Mouse (Mus musculus) NIH3T3 (cell line): ENCODE measurements at regions not wholly inside any gene's neighbourhood (a gene's known extent, or its start where the extent isn't known, plus 50 kb on each side); places are given as distances from the start of the nearest gene placed in this dataset.
A peak's percentile ranks its signal among the peaks of the same experiment; 100 is the strongest.

Experiments used
- DNase-seq: peaks from one replicate; pipeline ENCODE4 v3.0.0-alpha.2; 2012; ENCODE audit warnings: low read depth

DNA sequence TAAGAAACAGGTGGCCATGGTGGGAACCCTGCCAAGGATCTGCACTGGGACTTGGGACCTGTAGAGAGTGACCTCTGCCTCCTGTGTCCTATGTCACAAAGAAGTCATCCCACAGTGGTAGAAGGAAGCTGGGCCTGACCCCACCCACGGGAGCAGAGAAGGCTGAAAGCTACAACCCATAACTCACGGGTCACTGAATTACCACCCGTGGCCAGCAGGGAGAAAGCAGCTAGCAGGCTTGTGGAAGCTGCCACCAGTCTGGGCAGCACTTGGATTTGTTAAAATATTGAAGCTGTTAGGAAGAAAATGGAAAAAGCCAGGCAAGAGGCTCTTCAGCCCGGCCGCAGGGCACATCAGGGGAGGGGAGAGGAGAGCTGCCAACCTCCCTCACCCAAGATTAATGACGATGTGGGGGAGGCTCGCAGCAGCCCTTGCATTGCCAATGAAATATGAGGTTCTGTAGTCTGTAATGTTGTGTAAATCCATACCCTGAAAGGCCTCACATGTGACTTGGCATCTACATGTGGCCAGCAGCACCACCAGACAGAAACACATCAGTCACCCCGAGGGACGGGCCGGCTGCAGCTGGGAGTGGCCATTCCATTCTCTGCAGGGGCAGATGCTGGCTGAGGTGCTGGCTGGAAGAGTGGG lies 94.5 kb downstream of the Olfm1 start:
- peak; percentile 62 for DNase-seq

DNA sequence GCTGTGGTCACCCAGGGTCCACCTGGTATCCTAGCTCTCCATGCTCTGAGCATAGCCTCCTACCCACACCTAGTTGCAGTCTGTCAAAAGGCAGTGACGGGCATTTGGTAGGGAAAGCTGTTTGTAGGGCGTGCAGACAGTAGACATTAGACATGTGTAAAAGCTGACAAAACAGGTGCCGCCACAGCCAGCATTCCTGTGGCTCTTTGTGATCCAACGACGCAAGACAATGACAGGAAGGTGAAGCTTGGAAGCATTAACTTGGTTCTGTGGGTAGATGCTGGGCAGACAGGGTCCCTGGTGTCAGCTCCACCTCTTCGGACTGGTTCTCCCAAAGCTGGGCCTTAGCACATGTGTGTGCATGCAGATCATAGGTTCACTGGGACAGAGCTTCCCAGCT lies 96.5 kb downstream of the Olfm1 start:
- DNase-seq = no peak

DNA sequence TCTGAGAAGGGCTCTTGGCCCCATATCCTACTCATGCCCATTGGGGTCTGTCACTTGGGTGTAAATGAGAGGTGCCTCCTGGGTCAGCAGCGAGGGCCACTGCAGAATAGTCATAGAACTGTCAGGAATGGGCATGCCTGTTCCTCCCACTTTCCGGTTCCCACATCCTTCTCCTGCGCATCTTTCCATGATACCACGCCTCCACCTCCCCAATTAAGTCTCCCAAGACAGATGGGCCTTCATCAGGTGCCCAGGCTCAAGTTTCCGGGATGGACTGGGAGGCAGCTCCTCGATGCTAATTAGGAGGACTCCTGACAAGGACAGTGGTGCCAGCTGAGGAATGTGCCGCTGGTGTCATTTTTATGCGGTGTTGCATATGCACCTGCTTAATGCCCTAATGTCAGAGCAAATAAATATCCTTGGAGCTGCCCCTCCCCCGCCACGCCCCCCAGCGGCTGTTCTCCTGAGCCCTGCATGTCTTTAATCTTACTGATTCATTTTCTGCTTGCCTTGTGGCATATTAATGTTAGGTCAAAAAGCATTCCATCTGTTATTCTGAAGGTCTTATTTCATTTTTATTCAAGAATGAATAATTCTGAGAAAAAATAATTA lies 97.2 kb downstream of the Olfm1 start:
- no peak for DNase-seq

DNA sequence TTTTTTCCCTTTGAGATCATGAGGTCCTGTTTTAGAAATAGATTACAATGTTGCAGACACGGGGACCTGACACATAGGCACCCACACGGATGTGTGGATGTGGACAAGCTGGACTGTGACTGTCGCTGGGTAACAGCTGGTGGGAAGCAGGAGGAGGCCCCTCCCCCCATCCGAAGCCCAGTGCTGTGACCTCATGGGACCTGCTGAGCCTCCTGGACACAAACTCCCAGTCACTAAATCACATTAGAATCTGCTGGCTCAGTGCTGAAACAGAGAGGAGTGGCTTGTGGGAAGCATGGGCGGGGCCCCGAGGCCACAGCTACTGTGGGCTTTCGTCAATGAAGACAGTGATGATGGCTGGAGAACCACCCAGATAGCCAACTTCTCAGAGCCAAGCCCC lies 101.7 kb downstream of the Olfm1 start:
- no peak for DNase-seq

DNA sequence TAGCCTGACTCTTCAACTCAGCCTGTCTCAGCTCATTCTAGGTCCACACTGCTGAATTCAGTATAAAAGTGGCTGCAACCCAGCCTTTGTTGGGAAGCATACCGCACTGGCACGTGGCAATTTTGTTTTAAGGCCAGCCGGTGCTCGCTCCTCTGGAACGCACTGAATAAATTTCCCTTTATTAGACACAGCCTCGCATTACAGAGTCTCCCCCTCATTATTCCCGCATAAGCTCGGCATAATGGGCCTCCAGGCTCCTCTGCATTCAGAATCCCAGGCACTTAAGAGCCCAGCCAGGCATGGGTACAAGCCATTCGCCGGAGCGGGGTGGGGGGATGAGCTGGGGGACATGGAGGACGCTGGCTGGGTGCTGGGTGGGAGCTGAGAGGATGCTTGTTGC lies 103.4 kb downstream of the Olfm1 start:
- peak; percentile 24 for DNase-seq

DNA sequence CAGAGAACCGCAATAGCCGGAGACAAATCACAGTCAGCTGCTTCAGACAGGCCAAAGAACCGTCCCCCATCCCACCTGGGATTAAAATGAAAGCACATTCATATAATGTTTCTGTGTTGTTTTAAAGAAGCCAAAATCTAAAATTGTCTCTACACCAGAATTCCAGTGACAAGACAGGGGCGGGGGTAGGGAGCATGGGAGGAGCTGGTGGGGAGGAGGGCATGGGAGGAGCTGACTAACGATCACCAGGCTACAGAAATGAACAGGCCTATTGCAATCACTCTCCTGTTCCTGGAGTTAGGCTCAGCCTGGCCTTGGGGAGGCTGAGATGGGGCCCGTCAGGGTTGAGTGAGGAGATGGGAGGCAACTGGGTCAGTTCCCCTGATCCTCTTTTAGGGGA lies 105.9 kb downstream of the Olfm1 start:
- peak; percentile 66 for DNase-seq

DNA sequence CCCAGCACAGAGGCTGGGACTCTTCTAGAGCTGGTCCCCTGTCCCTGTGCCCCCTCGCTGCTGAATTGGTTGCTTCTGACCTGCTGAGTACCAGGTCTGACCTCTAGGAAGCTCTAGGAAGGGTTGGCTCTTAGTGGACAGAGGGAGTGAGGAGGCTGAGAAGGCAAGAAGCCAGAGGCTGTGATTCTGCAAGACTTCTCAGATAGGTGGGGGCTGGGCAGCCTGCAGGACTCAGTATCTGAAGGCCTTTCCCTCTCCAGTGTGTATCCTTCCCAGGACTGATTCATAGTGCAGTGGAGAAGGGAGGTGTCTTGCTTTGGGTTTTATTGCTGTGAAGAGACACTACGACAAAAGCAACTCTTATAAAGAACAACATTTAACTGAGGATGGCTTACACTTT lies 106.6 kb downstream of the Olfm1 start:
- peak; percentile 60 for DNase-seq

DNA sequence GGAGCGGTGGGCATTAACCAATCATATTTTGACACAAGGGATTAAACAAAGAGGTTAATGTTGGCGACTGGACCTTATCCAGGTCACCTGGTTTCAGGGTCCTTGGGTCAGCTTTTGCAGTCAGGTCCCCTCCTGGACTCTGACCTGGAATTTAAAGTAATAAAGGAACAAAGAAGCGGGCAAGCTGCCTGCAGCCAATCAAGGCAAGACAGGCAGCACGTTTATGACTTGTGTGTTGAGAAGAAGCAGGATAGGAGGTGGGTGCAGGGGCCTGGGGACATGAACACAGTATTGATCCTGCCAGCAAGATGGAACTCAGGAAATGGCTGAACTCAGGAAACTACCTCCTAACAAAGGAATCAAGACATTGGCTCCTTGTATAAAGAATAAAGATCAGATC lies 108.5 kb downstream of the Olfm1 start:
- no peak for DNase-seq

DNA sequence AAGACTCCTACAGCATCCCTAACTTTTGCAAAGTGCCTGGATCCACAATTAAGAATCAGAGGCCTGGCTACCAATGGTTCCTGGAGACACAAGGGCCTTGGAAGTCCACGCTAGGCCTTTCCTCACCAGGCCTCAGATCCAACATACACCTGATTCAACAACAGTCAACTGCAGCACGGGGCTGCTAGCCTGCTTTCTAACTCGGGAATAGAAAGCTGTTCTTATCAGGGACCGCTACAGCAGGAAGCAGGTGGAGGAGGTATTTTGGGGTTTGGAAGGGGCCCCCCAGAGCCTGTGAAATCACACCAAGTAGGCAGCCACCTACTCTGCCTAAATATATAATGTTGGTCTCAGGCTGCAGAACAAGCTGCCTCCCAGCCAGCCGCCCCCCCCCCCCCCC lies 111.1 kb downstream of the Olfm1 start:
- DNase-seq = no peak

DNA sequence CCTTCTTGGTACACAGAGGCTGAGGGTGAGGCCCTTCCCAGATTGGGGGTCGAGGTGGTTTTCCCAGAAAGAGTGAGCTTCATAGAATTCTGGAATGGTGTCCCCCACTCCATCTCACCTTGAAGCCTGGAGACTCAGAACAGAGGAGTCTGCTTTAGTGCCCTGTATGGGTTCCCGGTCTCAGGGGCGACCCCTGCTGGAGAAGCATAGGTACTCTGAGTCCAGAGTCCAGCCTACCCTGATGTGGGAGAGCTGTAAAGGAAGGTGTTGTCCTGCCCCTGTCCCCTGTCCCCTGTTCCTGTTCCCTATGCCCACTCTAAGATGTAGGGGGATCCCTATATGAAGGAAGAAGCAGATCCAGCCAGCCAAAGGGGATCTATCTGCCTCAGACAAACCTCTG lies 111.9 kb downstream of the Olfm1 start:
- DNase-seq = peak; percentile 79

DNA sequence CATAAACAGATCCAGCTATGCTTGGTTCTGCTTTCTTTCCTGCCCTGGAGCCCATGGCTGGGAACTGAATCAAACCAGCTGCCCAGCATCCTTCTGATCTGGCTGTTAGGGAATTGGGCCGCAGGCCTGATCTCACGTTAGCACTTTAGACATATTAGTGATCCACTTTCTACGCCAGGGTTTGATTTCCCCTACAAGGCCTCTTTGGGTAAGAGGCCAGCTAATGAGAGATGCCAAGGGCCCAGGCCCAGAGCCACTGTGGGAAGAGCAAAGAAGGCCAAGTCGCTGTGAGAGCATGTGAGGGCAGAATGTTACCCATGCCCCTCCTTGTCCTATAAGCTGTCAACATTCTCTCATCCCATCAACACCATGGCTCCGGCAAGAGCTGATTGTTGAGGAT lies 116.3 kb downstream of the Olfm1 start:
- no peak for DNase-seq

DNA sequence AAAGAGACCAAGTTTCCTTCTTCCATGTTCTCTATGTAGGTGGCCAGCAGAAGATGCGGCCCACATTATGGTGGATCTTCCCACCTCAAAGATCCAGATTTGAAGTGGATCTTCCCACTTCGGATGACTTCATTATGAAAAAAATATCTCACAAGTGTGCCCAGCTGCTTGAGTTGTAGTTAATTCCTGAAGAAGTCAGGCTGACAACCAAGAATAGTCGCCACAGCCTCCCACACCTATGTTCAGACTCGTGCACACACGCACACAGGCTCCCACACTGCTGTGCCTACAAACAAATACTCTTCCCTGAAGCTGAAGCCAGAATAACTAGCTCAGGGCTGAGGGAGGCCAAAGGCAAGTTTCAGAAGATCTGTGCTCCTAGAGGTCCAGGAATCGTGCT lies 119.4 kb downstream of the Olfm1 start:
- no peak for DNase-seq

DNA sequence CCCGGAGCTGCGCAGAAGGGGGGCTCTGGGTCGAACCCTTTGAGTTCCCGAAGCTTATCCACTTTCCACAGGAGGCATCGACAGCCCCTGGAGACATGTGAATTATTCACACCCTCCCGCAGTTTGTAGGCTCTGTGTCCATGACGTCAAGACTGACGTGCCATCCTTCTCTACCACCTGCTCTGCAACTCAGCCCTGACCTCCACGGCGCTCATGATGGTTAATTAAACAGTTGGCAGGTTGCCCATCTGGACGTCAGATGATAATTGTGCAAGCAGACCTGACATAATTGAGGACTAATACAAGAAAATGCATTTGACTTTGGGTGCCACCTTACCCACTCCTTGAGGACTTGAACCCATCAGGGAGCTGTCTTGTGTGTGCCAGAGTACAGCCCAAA lies 121.1 kb upstream of the Ppp1r26 start:
- no peak for DNase-seq

DNA sequence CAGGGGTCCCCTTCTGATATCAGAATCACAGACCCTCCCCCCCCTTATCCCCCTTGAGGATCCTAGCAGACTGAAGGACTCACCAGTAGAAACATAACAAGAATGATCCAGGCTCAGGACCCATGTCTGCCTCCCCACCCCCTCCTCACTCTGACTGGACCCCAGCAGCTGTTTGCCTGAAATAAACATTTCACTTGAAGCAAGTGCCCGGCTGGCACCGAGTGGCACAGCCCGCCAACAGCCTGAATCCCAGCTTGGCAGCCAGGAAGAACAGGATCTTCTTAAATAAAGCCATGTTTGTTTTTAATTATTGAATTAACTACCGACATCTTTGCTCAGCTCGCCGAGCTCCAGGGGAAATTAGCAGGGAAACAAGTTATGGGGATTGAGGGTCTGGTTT lies 120.5 kb upstream of the Ppp1r26 start:
- DNase-seq = no peak

DNA sequence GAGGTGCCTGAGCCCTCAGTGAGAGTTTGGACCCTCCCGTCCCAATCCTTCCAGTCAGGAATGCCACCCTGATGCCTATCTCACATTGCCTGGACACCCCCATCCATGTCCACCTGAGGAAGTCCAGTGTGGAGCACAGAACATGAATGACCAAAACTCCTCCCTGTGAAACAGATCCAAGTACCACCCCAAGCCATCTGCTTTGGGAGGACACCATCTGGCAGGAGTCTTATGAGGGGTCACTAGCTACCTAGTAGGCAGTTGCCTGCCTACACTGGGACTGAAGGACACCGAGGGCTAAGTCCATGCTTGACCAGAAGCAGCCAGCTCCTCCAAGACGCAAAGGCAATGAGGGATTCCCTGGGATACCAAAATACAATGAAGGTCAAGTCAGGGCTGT lies 119.9 kb upstream of the Ppp1r26 start:
- DNase-seq = no peak

DNA sequence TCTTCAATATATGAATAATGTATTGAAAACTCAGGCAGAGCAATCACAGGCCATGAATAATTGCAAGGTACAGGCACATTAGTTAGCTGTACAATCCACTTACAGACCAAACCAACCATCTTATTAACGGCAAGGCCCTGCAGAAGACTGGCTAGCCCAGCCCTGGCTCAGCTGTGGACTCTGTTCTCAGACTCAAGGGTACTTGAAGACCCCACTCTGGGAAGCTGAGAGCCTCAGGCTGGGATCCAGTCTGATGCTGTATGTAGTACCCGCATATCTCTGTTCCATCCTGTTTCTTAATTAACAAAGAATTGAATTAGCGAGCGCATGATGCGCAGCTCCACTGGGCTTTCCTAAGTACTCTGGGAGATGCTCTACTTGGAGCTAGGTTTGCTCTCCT lies 117.5 kb upstream of the Ppp1r26 start:
- no peak for DNase-seq

DNA sequence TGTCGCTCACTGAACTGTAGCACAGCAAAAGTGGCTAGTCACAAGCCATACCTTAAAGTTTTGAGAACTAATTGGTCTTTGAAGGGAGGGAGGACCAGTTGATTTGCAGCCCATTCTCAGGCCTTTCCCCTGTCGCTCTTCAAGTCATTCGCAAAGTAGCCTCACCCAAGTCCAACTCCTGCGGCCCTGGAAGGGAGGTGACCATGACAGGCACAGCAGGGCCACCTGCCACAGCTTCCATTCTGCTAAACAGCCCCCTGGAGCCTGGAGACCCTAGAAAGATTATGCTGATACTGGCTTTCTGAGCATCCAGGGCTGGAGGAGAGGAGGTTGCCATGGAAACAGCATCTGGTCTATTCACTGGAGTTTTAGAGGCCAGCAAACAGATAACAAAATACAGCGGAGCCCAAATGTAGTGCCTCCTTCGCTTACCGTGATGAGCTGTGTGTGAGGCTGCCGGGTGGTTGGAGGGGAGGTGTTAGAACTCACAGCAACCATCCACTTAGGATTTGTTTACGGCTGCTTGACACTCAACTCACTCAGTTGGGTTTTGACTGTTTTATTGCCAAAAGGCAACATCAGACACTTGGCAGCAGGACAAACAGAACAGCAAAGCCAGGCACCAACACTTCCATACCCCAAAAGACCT lies 111.3 kb upstream of the Ppp1r26 start:
- DNase-seq = no peak

DNA sequence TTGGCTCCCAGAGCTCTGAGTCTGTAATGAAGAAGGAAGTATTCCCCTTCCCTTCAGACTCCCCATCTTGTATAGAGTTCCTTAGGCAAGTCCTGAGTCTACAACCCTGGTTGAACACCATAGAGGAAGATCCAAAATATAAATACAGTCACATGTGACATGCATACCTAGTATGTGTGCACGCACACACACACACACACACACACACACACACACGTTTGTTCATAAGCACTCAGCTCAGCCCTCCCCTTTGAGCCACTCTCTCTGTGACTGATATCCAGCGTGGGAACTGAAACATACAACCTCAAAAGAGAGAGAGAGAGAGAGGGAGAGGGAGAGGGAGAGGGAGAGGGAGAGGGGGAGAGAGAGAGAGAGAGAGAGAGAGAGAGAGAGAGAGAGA lies 110.8 kb upstream of the Ppp1r26 start:
- DNase-seq = no peak

DNA sequence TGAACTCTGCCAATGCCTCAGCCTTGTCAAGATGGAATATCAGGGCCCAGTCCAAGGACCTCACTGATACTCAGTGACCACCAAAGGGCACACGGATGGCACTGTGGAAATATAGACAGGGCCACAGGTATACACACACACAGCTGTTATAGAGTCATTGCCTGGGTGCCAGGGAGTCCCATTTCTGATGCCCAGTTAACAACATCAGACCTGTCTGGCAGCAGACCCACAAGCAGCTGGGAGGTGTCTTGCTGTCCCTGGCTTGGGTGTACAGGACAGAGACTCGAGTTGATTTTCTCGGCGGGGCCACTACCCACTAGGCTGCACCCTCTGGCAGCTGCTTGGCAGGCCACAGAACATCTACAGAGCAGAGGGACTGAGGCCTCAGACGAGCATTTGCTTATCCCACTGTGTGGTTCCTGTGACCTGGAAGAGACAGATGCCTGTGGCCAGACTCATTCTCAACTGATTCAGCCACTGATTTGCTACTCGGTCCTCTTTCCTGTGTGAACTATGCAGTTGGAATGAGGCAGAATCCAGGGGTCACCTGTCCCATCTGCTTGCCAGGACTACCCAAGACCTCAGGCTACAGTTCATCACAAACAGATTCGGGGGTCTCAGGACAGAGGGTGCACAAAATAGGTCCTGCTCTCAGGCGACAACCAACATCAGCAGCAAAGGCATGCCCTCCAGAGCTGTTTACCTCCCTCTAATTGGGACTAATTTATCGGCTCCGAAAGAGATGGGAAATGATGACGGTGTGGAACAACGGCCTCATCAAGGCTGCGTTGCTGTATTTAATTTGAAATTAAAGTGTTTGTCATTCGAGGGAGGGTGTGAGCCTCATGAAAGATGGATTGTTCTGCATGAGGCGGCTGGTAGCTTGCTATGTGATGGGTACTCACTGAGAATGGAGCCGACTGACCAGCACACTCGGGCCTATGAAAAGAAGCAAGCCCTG lies 110.0 kb upstream of the Ppp1r26 start:
- no peak for DNase-seq

DNA sequence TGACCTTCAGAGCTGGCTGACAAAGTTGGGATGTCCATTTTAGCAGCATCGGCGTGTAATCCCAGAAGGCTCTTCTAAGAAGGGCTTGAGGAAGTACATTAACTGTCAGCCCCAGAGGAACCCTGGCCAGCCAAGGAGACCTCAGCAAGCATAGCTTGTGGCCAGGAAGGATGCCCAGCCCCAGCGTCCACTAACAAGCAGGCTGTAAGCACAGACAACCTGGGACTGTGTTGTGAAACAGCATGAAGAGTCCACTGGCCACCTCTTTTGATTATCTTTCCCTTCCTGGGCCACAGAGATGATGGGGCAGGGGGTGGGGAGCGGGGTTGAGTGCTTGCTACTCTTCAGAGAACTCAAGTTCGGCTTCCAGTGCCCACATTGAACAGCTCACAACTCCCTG lies 109.0 kb upstream of the Ppp1r26 start:
- no peak for DNase-seq

DNA sequence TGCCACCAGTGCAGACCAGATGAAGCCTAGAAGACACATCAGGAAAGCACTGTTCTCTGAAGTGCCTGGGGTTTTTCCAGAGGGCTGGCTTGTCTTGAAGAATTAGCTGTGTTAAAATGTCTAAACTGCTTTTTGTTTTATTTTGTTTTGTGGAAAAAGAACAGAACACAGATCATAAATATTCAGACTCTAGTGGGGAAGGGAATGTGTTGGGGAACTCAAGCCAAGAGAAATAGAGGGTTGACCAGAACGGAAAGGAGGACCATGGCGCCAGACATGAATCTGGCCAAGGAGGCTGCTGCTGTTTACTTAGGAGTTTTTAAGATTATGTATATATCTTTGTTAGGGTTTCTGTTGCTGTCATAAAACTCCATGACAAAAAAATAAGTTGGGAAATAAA lies 105.3 kb upstream of the Ppp1r26 start:
- DNase-seq = no peak

DNA sequence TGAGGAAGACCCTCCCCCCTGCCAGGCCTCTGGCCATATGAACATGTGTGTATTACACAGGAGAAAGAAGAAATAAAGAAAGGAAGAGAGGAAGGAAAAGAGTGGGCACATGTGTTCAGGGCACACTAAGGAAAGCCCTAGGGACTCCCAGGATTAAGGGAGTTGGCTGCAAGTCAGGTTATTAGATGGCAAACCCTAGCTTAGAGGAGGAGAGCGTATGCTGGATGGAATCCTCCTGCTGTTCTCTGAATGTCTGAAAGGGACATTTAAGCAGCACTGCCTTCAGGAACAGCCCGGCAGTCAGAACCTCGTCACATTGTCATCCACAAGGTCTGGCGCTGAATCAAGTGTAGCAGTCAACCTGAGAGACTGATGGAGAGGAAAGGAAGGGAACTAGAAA lies 98.1 kb upstream of the Ppp1r26 start:
- DNase-seq = no peak

DNA sequence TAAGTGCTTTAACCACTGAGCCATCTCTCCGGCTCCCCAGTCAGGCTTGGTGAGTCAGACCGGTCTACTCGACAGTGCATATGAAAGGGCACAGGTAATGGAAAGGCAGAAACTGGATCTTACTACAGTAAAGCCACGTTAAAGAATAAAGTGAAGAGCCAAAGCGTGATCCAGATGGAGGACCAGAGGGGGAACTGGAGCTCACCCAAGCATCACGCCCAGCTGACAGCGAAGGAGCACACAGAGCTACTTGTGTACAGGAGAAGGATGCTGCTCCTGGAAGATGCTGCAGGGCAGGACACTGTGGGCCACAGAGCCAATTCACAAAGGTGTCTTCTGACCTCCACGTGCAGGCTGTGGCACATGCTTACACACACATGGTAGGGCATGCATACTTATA lies 96.7 kb upstream of the Ppp1r26 start:
- DNase-seq = no peak
